Mouse (Mus musculus) G1E (cell line): ENCODE measurements around the gene Wdr19. TPM values are rescaled to one million over a fixed set of nuclear protein-coding genes. Genes with fewer than 3 reads are reported as not detected.

Source experiments
- ATAC-seq: 2 replicates; pipeline ENCODE4 v1.8.0; 2016; ENCODE audit warnings: mild to moderate bottlenecking; ENCODE audit not compliant: insufficient number of reproducible peaks, poor library complexity, low FRiP score, severe bottlenecking; ENCODE audit errors: extremely low read depth
- DNase-seq: peaks from one replicate; pipeline ENCODE4 v3.0.0; 2012; ENCODE audit warnings: low spot score
- H3K27me3 ChIP-seq: 2 replicates; pipeline ENCODE4 v1.6.1; 2012; ENCODE audit warnings: mild to moderate bottlenecking, low read length, inconsistent platforms; ENCODE audit not compliant: insufficient read depth
- H3K36me3 ChIP-seq: replicated peaks from 2 replicates; pipeline ENCODE3; 2012; ENCODE audit warnings: mild to moderate bottlenecking, inconsistent platforms
- H3K4me1 ChIP-seq: 2 replicates; pipeline ENCODE4 v1.6.1; 2012; ENCODE audit warnings: low read depth, low read length, inconsistent platforms, mixed read lengths; ENCODE audit not compliant: insufficient read depth
- H3K4me3 ChIP-seq: 2 replicates; pipeline ENCODE4 v1.5.1; 2012; ENCODE audit warnings: low read depth, mild to moderate bottlenecking, inconsistent platforms, low read length, moderate library complexity, mixed read lengths
- H3K9me3 ChIP-seq: replicated peaks from 2 replicates; pipeline ENCODE4 v1.6.1; 2012; ENCODE audit warnings: inconsistent platforms
- CTCF ChIP-seq: IDR thresholded peaks from 2 replicates; pipeline ENCODE4 v1.5.1; 2012; ENCODE audit warnings: low read depth, low read length, inconsistent platforms, mixed read lengths
- GATA1 ChIP-seq: IDR thresholded peaks from 2 replicates; pipeline ENCODE4 v1.6.1; 2012; ENCODE audit warnings: borderline replicate concordance, low read length, inconsistent platforms, mixed read lengths
- GATA2 ChIP-seq: IDR thresholded peaks from 2 replicates; pipeline ENCODE4 v1.6.1; 2012; ENCODE audit warnings: low read depth, low read length, inconsistent platforms, borderline replicate concordance
- POLR2AphosphoS5 ChIP-seq: IDR thresholded peaks from 2 replicates; pipeline ENCODE4 v1.6.1; 2012; ENCODE audit warnings: low read depth, low read length, inconsistent platforms; ENCODE audit not compliant: insufficient replicate concordance
- TAL1 ChIP-seq: conservative IDR thresholded peaks from 2 replicates; pipeline ENCODE4 v1.6.1; 2012; ENCODE audit warnings: low read depth, low read length, inconsistent platforms, mixed read lengths
- polyA plus RNA-seq: library from polyadenylated mRNA; stranded (reverse); fragments of >175 nt; gene quantifications from 2 replicates; pipeline ENCODE4 v1.2.3, GENCODE M21; 2012
- total RNA-seq, 2 experiments: library from RNA; stranded (forward) in 1 of 2; stranded (reverse) in 1 of 2; fragments of 200-1000 nt in 1 of 2; fragments of >200 nt in 1 of 2; fragmentation: Nextera tagmentation in 1 of 2; gene quantifications; 2 replicates each; pipeline ENCODE4 v1.2.3; 2014 to 2017

Gene Wdr19
- total and polyA plus RNA-seq, 3 experiments = 0.49 to 8.7 (median 6.3) TPM

GRCm38 (mm10) chr5:65175035-65175917, 24.2 kb upstream of the Wdr19 start:
- no peaks in the 10 kb centered on the region for H3K9me3 ChIP-seq
- DNase-seq (no peak), ATAC-seq (no peak)
- no peaks in the 10 kb centered on the region for H3K36me3 ChIP-seq
- TF ChIP-seq GATA1 = no peak
- no peak for TF ChIP-seq POLR2AphosphoS5
- no peak for TF ChIP-seq CTCF
- no peak for TF ChIP-seq GATA2
- TF ChIP-seq TAL1 = no peak
- peaks cover 9% of the 10 kb centered on the region for H3K27me3 ChIP-seq
- no peak overlapping the region for H3K4me3 ChIP-seq
- H3K4me1 ChIP-seq = no peaks in the 10 kb centered on the region

GRCm38 (mm10) chr5:65175918-65176484, 23.5 kb upstream of the Wdr19 start:
- Histone ChIP-seq H3K27me3 (peaks cover 9% of the 10 kb centered on the region), H3K36me3 (no peaks in the 10 kb centered on the region), H3K4me1 (no peaks in the 10 kb centered on the region), H3K4me3 (no peak overlapping the region), H3K9me3 (no peaks in the 10 kb centered on the region)
- TF ChIP-seq TAL1 = no peak
- no peak for TF ChIP-seq GATA2
- no peak for TF ChIP-seq POLR2AphosphoS5
- no peak for TF ChIP-seq GATA1
- TF ChIP-seq CTCF = no peak
- no peak for DNase-seq
- ATAC-seq = no peak

- Histone ChIP-seq H3K27me3 (peaks cover 7% of the 10 kb centered on the region), H3K4me3 (no peak overlapping the region), H3K4me1 (no peaks in the 10 kb centered on the region), H3K36me3 (no peaks in the 10 kb centered on the region), H3K9me3 (no peaks in the 10 kb centered on the region)
- no peak for ATAC-seq
- TF ChIP-seq POLR2AphosphoS5 (no peak), GATA1 (no peak), CTCF (no peak), TAL1 (no peak), GATA2 (no peak)
- DNase-seq = no peak
Measured at GRCm38 (mm10) chr5:65177026-65177514, 22.4 kb upstream of the Wdr19 start.

- H3K36me3 ChIP-seq = no peaks in the 10 kb centered on the region
- DNase-seq = no peak
- H3K4me3 ChIP-seq = no peak overlapping the region
- H3K27me3 ChIP-seq = peaks cover 5% of the 10 kb centered on the region; the same call in 1 of the 2 replicates
- TF ChIP-seq TAL1 = no peak
- TF ChIP-seq GATA1 = no peak
- TF ChIP-seq CTCF = no peak
- no peak for TF ChIP-seq POLR2AphosphoS5
- TF ChIP-seq GATA2 = no peak
- no peak for ATAC-seq
- no peaks in the 10 kb centered on the region for H3K4me1 ChIP-seq
- no peaks in the 10 kb centered on the region for H3K9me3 ChIP-seq
Measured at GRCm38 (mm10) chr5:65178477-65178876, 21.0 kb upstream of the Wdr19 start.

- H3K36me3 ChIP-seq = no peaks in the 10 kb centered on the region
- no peak for TF ChIP-seq TAL1
- no peak for TF ChIP-seq GATA1
- TF ChIP-seq CTCF = no peak
- no peak for TF ChIP-seq GATA2
- peaks cover 2% of the 10 kb centered on the region; the same call in 1 of the 2 replicates for H3K27me3 ChIP-seq
- H3K9me3 ChIP-seq = no peaks in the 10 kb centered on the region
- ATAC-seq (no peak), DNase-seq (no peak)
- no peak overlapping the region for H3K4me3 ChIP-seq
- H3K4me1 ChIP-seq = no peaks in the 10 kb centered on the region
Measured at GRCm38 (mm10) chr5:65181160-65181793, 18.2 kb upstream of the Wdr19 start.

GRCm38 (mm10) chr5:65181794-65182169, 17.7 kb upstream of the Wdr19 start:
- peaks cover 2% of the 10 kb centered on the region; the same call in 1 of the 2 replicates for H3K27me3 ChIP-seq

More at GRCm38 (mm10) chr5:65181794-65182169, 17.7 kb upstream of the Wdr19 start:
- Histone ChIP-seq H3K36me3 (no peaks in the 10 kb centered on the region), H3K4me3 (no peak overlapping the region), H3K4me1 (no peaks in the 10 kb centered on the region), H3K9me3 (no peaks in the 10 kb centered on the region)
- TF ChIP-seq TAL1 (no peak), GATA1 (no peak), GATA2 (no peak), POLR2AphosphoS5 (no peak), CTCF (no peak)
- ATAC-seq (no peak), DNase-seq (no peak)
